10 mouse cellular contexts compared by ENCODE assay signal in genomic region chr3:132103020-132103419, GRCm38 (mm10). TPM values are rescaled to one million over a fixed set of nuclear protein-coding genes. Genes with fewer than 3 reads are reported as not detected.
DNase-seq lines count a peak whose midpoint lies in the region; ATAC-seq and TF ChIP-seq lines count a peak whose summit lies in the region.
"Had no signal": no experiment of that assay in that cellular context is flagged by ENCODE, and none has a peak within 500 bp of the region (broad histone marks: within the 10 kb centered on the region; RNA-seq: fewer than 3 reads in every experiment).

No protein-coding gene starts in this region.

- no peak overlapping the region for H3K27ac ChIP-seq in liver, postnatal 0 days (ENCODE audit: low read depth)
- H3K27ac ChIP-seq in liver, embryonic 12.5 days: no peak overlapping the region
- H3K27ac ChIP-seq: neural tube, embryonic 12.5 days had no signal

- ATAC-seq in liver, postnatal 0 days: no peak
- ATAC-seq in liver, embryonic 12.5 days: no peak
- ATAC-seq: Patski had no signal

- H3K4me1 ChIP-seq in liver, postnatal 0 days (ENCODE audit: insufficient read depth): 0 out of 2 replicates have a peak, but pooled peaks cover 3% of the 10 kb centered on the region
- no peaks in the 10 kb centered on the region for H3K4me1 ChIP-seq in liver, embryonic 12.5 days
- H3K4me1 ChIP-seq: neural tube, embryonic 12.5 days had no signal

- peak overlapping the region; percentile 42; the same call in 1 of the 2 replicates for H3K4me2 ChIP-seq in liver, postnatal 0 days (ENCODE audit: low read depth, low read length)
- H3K4me2 ChIP-seq in liver, embryonic 12.5 days: no peak overlapping the region
- H3K4me2 ChIP-seq: neural tube, embryonic 12.5 days had no signal

- H3K9me3 ChIP-seq in liver, postnatal 0 days (ENCODE audit: low read length): no peaks in the 10 kb centered on the region
- H3K9me3 ChIP-seq in liver, embryonic 12.5 days (replicated peaks): no peaks in the 10 kb centered on the region
- H3K9me3 ChIP-seq: neural tube, embryonic 12.5 days had no signal

- no peak for TF ChIP-seq EP300 in liver, postnatal 0 days (IDR thresholded peaks at IDR 0.05; ENCODE audit: low read depth)

- WGBS in liver, postnatal 0 days (ENCODE audit: insufficient replicate concordance): 51% methylated on average over 9 of the region's 9 CpGs
- WGBS in liver, embryonic 12.5 days (ENCODE audit: insufficient replicate concordance): 51% methylated on average over 9 of the region's 9 CpGs

- no peaks in the 10 kb centered on the region for H3K36me3 ChIP-seq in liver, postnatal 0 days (replicated peaks; ENCODE audit: insufficient read depth, low read length)
- no peaks in the 10 kb centered on the region for H3K36me3 ChIP-seq in liver, embryonic 12.5 days
- H3K36me3 ChIP-seq: neural tube, embryonic 12.5 days had no signal

- DNase-seq in liver, postnatal 0 days: no peak
- DNase-seq in cerebellum, postnatal 36 days: peak; percentile 53 to 64
- peak; percentile 18 to 22 for DNase-seq in layer of hippocampus, postnatal 10 days (ENCODE audit: low spot score in 2 of 2)
- peak; percentile 47 for DNase-seq in right cerebral cortex, postnatal 25 days
- DNase-seq in kidney, adult 8-10 months: no peak
- no peak for DNase-seq in retina, embryonic 14.5 days (ENCODE audit: low spot score)
- no peak for DNase-seq in kidney, adult 11 months

- H3K27me3 ChIP-seq in liver, postnatal 0 days (ENCODE audit: insufficient read depth, low read length): no peaks in the 10 kb centered on the region
- H3K27me3 ChIP-seq in liver, embryonic 12.5 days (replicated peaks): no peaks in the 10 kb centered on the region
- H3K27me3 ChIP-seq: neural tube, embryonic 12.5 days; Patski had no signal

- H3K4me3 ChIP-seq in liver, postnatal 0 days (ENCODE audit: low read depth, low read length): no peak overlapping the region
- no peak overlapping the region for H3K4me3 ChIP-seq in liver, embryonic 12.5 days
- H3K4me3 ChIP-seq: neural tube, embryonic 12.5 days had no signal

- no peak for TF ChIP-seq CTCF in liver, postnatal 0 days (IDR thresholded peaks at IDR 0.05; ENCODE audit: low read depth)

- no peak overlapping the region for H3K9ac ChIP-seq in liver, postnatal 0 days (replicated peaks)
- H3K9ac ChIP-seq in liver, embryonic 12.5 days: no peak overlapping the region
- H3K9ac ChIP-seq: neural tube, embryonic 12.5 days had no signal

RNA-seq across cellular contexts. Expression of gene Dkk2, which starts 17.9 kb away (rescaled TPM):
- polyA plus RNA-seq in liver, postnatal 0 days (2015; fragmentation: Nextera tagmentation; extraction: Ambion mirVana): 0.02 and 0.06 TPM in 2 replicates
- polyA plus RNA-seq in liver, embryonic 12.5 days (2016; fragmentation: Nextera tagmentation; extraction: Ambion mirVana): 0.75 and 0.93 TPM in 2 replicates
- 1 to 10 TPM in 1 of 2 experiments, under 1 TPM in 1; 0.96 to 1.0 TPM for total RNA-seq in layer of hippocampus, postnatal 10 days (2021)

Comparison
In these comparisons a context has a peak if more than half of its experiments do, and no peak if none do; other contexts are left out.
1. DNase-seq: peak in cerebellum, postnatal 36 days (2 of 2), layer of hippocampus, postnatal 10 days (2 of 2) and right cerebral cortex, postnatal 25 days (single experiment); none in liver, postnatal 0 days (single experiment), kidney, adult 8-10 months (0 of 2), retina, embryonic 14.5 days (single experiment) and kidney, adult 11 months (single experiment).